Mouse (Mus musculus) E14TG2a.4 (cell line): ENCODE data around the gene Samsn1.

Experiments
- CTCF ChIP-seq: conservative IDR thresholded peaks from 2 replicates; pipeline ENCODE4 v1.5.1; 2014; ENCODE audit warnings: low read length
- POU5F1 ChIP-seq: IDR thresholded peaks from 2 replicates; pipeline ENCODE4 v1.6.1; 2014; ENCODE audit warnings: low read length, borderline replicate concordance

GRCm38 (mm10) chr16:75820963-75821362 lies 201.1 kb downstream of the Samsn1 start:
- TF ChIP-seq CTCF (no peak), POU5F1 (no peak)
